Mouse (Mus musculus) forebrain, embryonic 10.5 days (tissue): ENCODE data around the gene LTO1. TPM values are rescaled to one million over a fixed set of nuclear protein-coding genes. Genes with fewer than 3 reads are reported as not detected.
A peak's percentile ranks its signal among the peaks of the same experiment; 100 is the strongest.

Experiments
- DNase-seq: peaks from one replicate; pipeline ENCODE4 v3.0.0-alpha.2; 2017; ENCODE audit warnings: low spot score; ENCODE audit errors: extremely low spot score
- H3K27ac ChIP-seq: fragments of 300-500 bp; sonication (generic); 2 replicates; pipeline ENCODE4 v1.5.1; 2016; ENCODE audit warnings: mild to moderate bottlenecking
- H3K27me3 ChIP-seq: fragments of 300-500 bp; sonication (generic); 2 replicates; pipeline ENCODE4 v1.6.1; 2016; ENCODE audit warnings: mild to moderate bottlenecking; ENCODE audit not compliant: poor library complexity, severe bottlenecking
- H3K36me3 ChIP-seq: fragments of 300-500 bp; sonication (generic); replicated peaks from 2 replicates; pipeline ENCODE4 v1.6.1; 2016; ENCODE audit warnings: mild to moderate bottlenecking, moderate library complexity
- H3K4me1 ChIP-seq: fragments of 300-500 bp; sonication (generic); 2 replicates; pipeline ENCODE4 v1.6.1; 2016
- H3K4me3 ChIP-seq: fragments of 300-500 bp; sonication (generic); 2 replicates; pipeline ENCODE4 v1.5.1; 2016; ENCODE audit warnings: mild to moderate bottlenecking, moderate library complexity
- H3K9me3 ChIP-seq: fragments of 300-500 bp; sonication (generic); 2 replicates; pipeline ENCODE4 v1.6.1; 2016; ENCODE audit warnings: mild to moderate bottlenecking, moderate library complexity
- WGBS: fragments of 180-500 bp; shearing (Covaris S2); methylation state at CpG from one replicate; pipeline ENCODE4 v1.1.7; 2016; 5-methylcytosine and 5-hydroxymethylcytosine counted together
- polyA plus RNA-seq: library from polyadenylated mRNA; unstranded; fragments of >200 nt; fragmentation: Nextera tagmentation; extraction: Ambion mirVana; gene quantifications from 2 replicates; pipeline ENCODE4 v1.2.1, GENCODE M21; 2016

LTO1 gene
- polyA plus RNA-seq, 1 experiment from 2014 or later: 24.6 TPM

DNA sequence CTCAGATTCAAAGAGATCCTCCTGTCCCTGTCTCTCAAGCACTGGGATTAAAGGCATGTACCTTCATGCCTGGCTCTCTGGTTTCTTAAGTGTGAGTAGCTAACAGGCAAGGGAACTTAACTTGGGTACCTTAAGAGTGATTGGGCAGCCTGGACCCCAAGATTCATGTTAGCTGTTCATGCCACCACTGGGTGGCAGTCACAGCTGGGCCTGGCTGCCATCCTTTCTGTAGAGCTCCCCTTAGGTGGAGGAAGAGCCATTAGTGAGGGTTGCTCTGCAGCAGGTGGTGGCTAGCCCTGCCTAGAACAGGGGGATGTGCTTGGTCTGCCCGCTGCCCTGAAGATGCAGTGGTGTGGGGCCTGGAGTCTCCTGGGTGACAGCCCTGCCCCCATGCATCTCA is 3.9 kb downstream of the LTO1 start:
- WGBS: 85% methylated on average over 1 of the region's 1 CpGs
- no peaks in the 10 kb centered on the region for H3K27me3 ChIP-seq
- H3K27ac ChIP-seq: no peak overlapping the region
- H3K4me1 ChIP-seq: peaks cover 19% of the 10 kb centered on the region
- H3K4me3 ChIP-seq: no peak overlapping the region
- DNase-seq: no peak
- peaks cover 48% of the 10 kb centered on the region for H3K36me3 ChIP-seq
- H3K9me3 ChIP-seq: no peaks in the 10 kb centered on the region

GRCm38 (mm10) chr7:144927591-144927990 is 12.7 kb downstream of the LTO1 start:
- Histone ChIP-seq H3K9me3 (no peaks in the 10 kb centered on the region), H3K4me3 (no peak overlapping the region), H3K27ac (no peak overlapping the region), H3K36me3 (peaks cover 49% of the 10 kb centered on the region), H3K27me3 (no peaks in the 10 kb centered on the region), H3K4me1 (peaks cover 10% of the 10 kb centered on the region)
- no peak for DNase-seq
- 76% methylated on average over 2 of the region's 2 CpGs for WGBS

DNA sequence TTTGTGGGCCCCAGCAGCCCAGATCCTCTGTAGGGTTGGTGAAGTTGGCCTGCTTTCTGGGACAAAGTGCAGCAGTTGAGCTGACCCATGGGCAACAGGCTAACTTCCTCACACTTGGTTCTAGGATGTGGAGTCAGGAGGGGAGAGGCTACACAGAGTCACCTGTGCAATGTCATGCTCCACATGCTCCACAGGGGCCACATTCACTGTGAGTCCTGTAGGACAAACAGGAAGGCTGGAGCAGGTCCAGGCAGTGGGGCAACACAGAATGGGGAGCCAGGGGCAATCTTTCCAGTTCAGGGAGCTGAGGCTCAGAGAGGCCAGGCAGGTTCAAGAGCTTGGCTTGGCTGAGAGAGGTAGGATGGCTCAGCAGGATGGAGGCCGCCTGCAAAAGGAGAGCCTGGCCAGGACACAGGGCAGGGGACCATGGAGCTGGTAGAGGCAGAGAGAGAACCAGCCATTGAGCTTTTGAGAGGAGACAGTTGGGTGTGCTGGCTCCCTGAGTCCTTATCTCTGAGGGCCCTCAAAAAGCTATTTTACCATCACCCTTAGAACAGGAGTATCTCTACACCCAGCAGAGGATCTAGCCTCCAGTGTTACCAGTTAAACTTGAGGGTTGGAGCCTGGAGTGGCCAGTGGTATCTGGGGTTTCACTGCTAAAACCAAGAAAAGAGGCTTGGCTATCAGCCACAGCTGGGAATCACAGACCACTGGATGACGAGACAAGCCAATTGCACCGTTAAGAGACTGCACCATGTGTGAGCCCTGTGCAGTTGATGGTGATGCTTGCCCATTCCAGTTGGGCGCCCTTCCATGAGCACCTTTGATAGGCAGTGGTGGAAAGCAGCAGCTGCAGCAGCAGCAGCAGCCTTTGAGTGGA is 13.3 kb downstream of the LTO1 start:
- no peak overlapping the region for H3K4me3 ChIP-seq
- H3K36me3 ChIP-seq: peaks cover 56% of the 10 kb centered on the region
- no peaks in the 10 kb centered on the region for H3K27me3 ChIP-seq
- 81% methylated on average over 4 of the region's 4 CpGs for WGBS
- no peak for DNase-seq
- peaks cover 12% of the 10 kb centered on the region for H3K4me1 ChIP-seq
- no peak overlapping the region for H3K27ac ChIP-seq
- no peaks in the 10 kb centered on the region for H3K9me3 ChIP-seq

GRCm38 (mm10) chr7:144928889-144929210 is 13.9 kb downstream of the LTO1 start:
- DNase-seq: no peak
- 83% methylated on average over 6 of the region's 6 CpGs for WGBS
- no peaks in the 10 kb centered on the region for H3K27me3 ChIP-seq
- no peak overlapping the region for H3K27ac ChIP-seq
- H3K4me3 ChIP-seq: no peak overlapping the region
- H3K9me3 ChIP-seq: no peaks in the 10 kb centered on the region
- H3K36me3 ChIP-seq: peaks cover 62% of the 10 kb centered on the region
- H3K4me1 ChIP-seq: peaks cover 12% of the 10 kb centered on the region

DNA sequence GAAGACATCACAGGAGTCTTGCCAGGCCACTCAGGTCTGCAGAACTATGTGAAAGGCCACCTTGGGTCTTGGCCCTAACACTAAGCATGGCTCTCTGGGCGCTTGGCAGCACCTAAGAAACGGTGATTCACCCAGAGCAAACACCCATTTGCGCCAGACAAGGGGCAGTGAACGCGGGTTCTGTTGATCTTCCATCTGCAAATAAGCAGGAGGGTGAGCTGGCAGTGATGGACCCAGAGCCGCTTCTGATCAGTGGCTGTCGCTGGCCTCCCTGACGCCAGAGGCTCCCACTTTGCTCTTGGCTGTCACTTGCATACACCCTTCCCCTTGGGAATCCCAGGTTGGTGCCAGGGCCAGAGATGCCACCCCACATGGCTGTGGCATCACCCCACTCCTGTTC is 14.6 kb downstream of the LTO1 start:
- Histone ChIP-seq H3K36me3 (peaks cover 62% of the 10 kb centered on the region), H3K27ac (no peak overlapping the region), H3K9me3 (no peaks in the 10 kb centered on the region), H3K4me1 (peaks cover 12% of the 10 kb centered on the region), H3K4me3 (no peak overlapping the region), H3K27me3 (no peaks in the 10 kb centered on the region)
- WGBS: 88% methylated on average over 8 of the region's 8 CpGs
- DNase-seq: no peak

DNA sequence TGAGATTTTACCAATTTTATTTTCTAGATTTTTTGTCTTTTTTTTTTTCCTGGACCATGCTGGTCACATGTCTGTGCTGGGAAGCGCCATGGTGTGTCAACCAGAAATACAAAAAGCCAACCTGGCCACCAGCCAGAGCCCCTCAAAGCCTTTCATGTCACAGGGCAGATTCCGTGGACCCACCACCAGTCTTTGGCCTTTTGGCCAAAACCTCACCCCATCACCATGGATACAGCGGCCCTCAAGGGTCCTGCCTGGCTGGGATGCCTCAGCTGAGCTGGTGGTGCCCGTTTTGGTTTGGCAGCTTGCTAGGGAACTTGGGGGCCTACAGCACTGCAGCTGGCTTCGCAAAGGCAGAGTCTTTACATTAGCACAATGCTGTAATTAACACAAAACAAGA is 15.0 kb downstream of the LTO1 start:
- no peaks in the 10 kb centered on the region for H3K27me3 ChIP-seq
- H3K4me3 ChIP-seq: no peak overlapping the region
- peaks cover 13% of the 10 kb centered on the region for H3K4me1 ChIP-seq
- H3K27ac ChIP-seq: no peak overlapping the region
- no peaks in the 10 kb centered on the region for H3K9me3 ChIP-seq
- 84% methylated on average over 5 of the region's 5 CpGs for WGBS
- peaks cover 66% of the 10 kb centered on the region for H3K36me3 ChIP-seq
- DNase-seq: no peak

- DNase-seq: peak; percentile 48
- no peak overlapping the region for H3K27ac ChIP-seq
- 19% methylated on average over 3 of the region's 3 CpGs for WGBS
- peaks cover 29% of the 10 kb centered on the region for H3K4me1 ChIP-seq
- peaks cover 81% of the 10 kb centered on the region for H3K36me3 ChIP-seq
- no peaks in the 10 kb centered on the region for H3K9me3 ChIP-seq
- H3K4me3 ChIP-seq: no peak overlapping the region
- H3K27me3 ChIP-seq: no peaks in the 10 kb centered on the region
Observed at GRCm38 (mm10) chr7:144931778-144932177, 16.9 kb downstream of the LTO1 start.

- Histone ChIP-seq H3K27me3 (no peaks in the 10 kb centered on the region), H3K9me3 (no peaks in the 10 kb centered on the region), H3K4me1 (peaks cover 31% of the 10 kb centered on the region), H3K4me3 (no peak overlapping the region), H3K27ac (no peak overlapping the region), H3K36me3 (peaks cover 88% of the 10 kb centered on the region)
- 81% methylated on average over 18 of the region's 18 CpGs for WGBS
- DNase-seq: no peak
Observed at GRCm38 (mm10) chr7:144932389-144932937, 17.6 kb downstream of the LTO1 start.

GRCm38 (mm10) chr7:144933336-144933735 is 18.4 kb downstream of the LTO1 start:
- DNase-seq: no peak
- Histone ChIP-seq H3K36me3 (peaks cover 94% of the 10 kb centered on the region), H3K27ac (no peak overlapping the region), H3K9me3 (no peaks in the 10 kb centered on the region), H3K4me1 (peaks cover 39% of the 10 kb centered on the region), H3K27me3 (no peaks in the 10 kb centered on the region), H3K4me3 (no peak overlapping the region)
- 91% methylated on average over 3 of the region's 3 CpGs for WGBS

DNA sequence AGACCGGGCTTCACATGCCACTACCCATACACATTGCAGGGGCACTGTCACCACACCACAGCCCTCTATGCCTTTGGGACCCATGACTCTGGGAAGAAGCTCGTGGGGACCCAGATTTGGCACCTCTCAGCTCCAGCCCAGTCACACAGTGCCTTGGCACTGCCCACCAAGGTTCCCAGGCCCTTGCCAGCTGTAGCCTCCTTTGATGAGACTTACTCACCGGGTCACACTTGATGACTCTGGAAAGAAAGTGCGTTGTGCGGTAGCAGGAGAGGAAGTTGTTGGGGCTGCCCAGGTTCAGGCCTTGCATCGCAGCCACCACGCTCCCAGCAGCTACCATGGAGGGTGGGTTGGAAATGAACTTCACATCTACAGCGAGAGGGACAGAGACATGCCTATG is 18.9 kb downstream of the LTO1 start:
- Histone ChIP-seq H3K27me3 (peaks cover 2% of the 10 kb centered on the region; the same call in 1 of the 2 replicates), H3K27ac (no peak overlapping the region), H3K4me1 (peaks cover 39% of the 10 kb centered on the region), H3K4me3 (no peak overlapping the region), H3K36me3 (peaks cover 92% of the 10 kb centered on the region), H3K9me3 (no peaks in the 10 kb centered on the region)
- WGBS: 95% methylated on average over 8 of the region's 8 CpGs
- no peak for DNase-seq

GRCm38 (mm10) chr7:144934901-144935300 is 20.0 kb downstream of the LTO1 start:
- H3K27ac ChIP-seq: no peak overlapping the region
- H3K36me3 ChIP-seq: peaks cover 81% of the 10 kb centered on the region
- H3K27me3 ChIP-seq: peaks cover 12% of the 10 kb centered on the region; the same call in 1 of the 2 replicates
- H3K4me3 ChIP-seq: no peak overlapping the region
- no peak for DNase-seq
- WGBS: 89% methylated on average over 5 of the region's 5 CpGs
- H3K4me1 ChIP-seq: peaks cover 44% of the 10 kb centered on the region
- no peaks in the 10 kb centered on the region for H3K9me3 ChIP-seq

- no peaks in the 10 kb centered on the region for H3K9me3 ChIP-seq
- WGBS: 72% methylated on average over 5 of the region's 5 CpGs
- H3K36me3 ChIP-seq: peaks cover 75% of the 10 kb centered on the region
- no peak for DNase-seq
- H3K27ac ChIP-seq: 0 out of 2 replicates have a peak overlapping the region, but pooled peaks have one; percentile 36
- peaks cover 47% of the 10 kb centered on the region for H3K4me1 ChIP-seq
- H3K27me3 ChIP-seq: peaks cover 15% of the 10 kb centered on the region; the same call in 1 of the 2 replicates
- H3K4me3 ChIP-seq: no peak overlapping the region
Observed at GRCm38 (mm10) chr7:144935563-144935962, 20.7 kb downstream of the LTO1 start.

DNA sequence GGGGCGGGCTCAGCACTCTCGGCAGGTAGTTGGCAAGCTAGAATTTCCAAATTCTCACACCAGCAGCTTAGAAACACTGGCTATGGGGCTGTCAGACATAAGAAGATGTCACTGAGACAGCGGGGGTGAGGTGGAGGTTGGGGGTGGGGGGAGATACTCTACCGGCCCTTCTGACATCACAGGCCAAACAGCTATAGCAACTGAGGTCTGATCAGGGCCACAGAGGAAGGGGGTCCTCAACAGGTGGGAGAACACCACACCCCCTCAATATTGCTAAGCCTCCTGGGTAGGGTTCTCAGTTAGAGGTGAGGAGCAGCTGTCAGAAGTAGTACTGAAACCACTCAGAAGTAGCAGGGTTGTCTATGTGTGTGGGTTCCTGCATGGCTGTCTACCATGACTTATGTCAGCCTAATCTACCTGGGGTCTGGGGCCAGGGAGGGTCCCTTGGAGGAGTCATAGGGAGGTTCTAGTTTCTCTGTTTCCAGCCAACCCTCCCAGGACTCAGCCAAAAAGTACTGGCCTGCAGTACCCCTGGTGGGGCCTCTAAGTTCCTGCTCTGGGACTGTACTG is 21.5 kb downstream of the LTO1 start:
- Histone ChIP-seq H3K27me3 (peaks cover 19% of the 10 kb centered on the region; the same call in 1 of the 2 replicates), H3K27ac (peak overlapping the region; percentile 99; the same call in 1 of the 2 replicates), H3K4me3 (peak overlapping the region; percentile 88; the same call in 1 of the 2 replicates), H3K9me3 (no peaks in the 10 kb centered on the region), H3K4me1 (peaks cover 56% of the 10 kb centered on the region), H3K36me3 (peaks cover 67% of the 10 kb centered on the region)
- WGBS: 87% methylated on average over 4 of the region's 4 CpGs
- no peak for DNase-seq
